Mouse (Mus musculus): ENCODE results near the gene Sbno2.

Gene Sbno2

GRCm38 (mm10) chr10:80014484-80015290 lies 90.7 kb downstream of the Sbno2 start:
- DNase-seq, result no peak

GRCm38 (mm10) chr10:80013609-80014008 lies 91.8 kb downstream of the Sbno2 start:
- DNase-seq, result no peak

GRCm38 (mm10) chr10:80011740-80012139 lies 93.6 kb downstream of the Sbno2 start:
- DNase-seq, result no peak

Measured in kidney, postnatal 14 days (tissue).